Mouse (Mus musculus) macrophage (primary cell): ENCODE measurements around the gene Nr1h2. TPM values are rescaled to one million over a fixed set of nuclear protein-coding genes. Genes with fewer than 3 reads are reported as not detected.

Experiments
- H3K27ac ChIP-seq: fragments of 350-480 bp; formaldehyde crosslinking; 2 replicates; pipeline ENCODE4 v1.9.0; 2021
- H3K36me3 ChIP-seq: fragments of 350-480 bp; formaldehyde crosslinking; 2 replicates; pipeline ENCODE4 v1.9.0; 2021; ENCODE audit errors: inconsistent target
- H3K4me3 ChIP-seq: fragments of 350-480 bp; formaldehyde crosslinking; 2 replicates; pipeline ENCODE4 v1.9.0; 2021; ENCODE audit errors: inconsistent target
- H3K79me2 ChIP-seq: fragments of 350-480 bp; formaldehyde crosslinking; 2 replicates; pipeline ENCODE4 v1.9.0; 2021; ENCODE audit errors: inconsistent target
- WGBS: methylation state at CpG from one replicate; pipeline ENCODE4 v1.1.7; 2026; ENCODE audit warnings: inconsistent platforms; ENCODE audit not compliant: missing documents; 5-methylcytosine and 5-hydroxymethylcytosine counted together
- polyA plus RNA-seq: library from polyadenylated mRNA; stranded (reverse); fragments of 250-400 nt; gene quantifications from 3 replicates; pipeline ENCODE4 v1.2.4, GENCODE M21; 2018; ENCODE audit warnings: inconsistent platforms

The Nr1h2 gene
- polyA plus RNA-seq, 1 experiment from 2014 or later = 55.3 TPM

- no peak overlapping the region for H3K4me3 ChIP-seq
- WGBS = 73% methylated on average over 3 of the region's 3 CpGs
- H3K36me3 ChIP-seq = no peaks in the 10 kb centered on the region
- H3K27ac ChIP-seq = no peak overlapping the region
- no peaks in the 10 kb centered on the region for H3K79me2 ChIP-seq
Measured at GRCm38 (mm10) chr7:44520990-44521389, 32.8 kb downstream of the Nr1h2 start.

- Histone ChIP-seq H3K79me2 (no peaks in the 10 kb centered on the region), H3K27ac (no peak overlapping the region), H3K36me3 (no peaks in the 10 kb centered on the region), H3K4me3 (no peak overlapping the region)
- WGBS = 64% methylated on average over 9 of the region's 9 CpGs
Measured at GRCm38 (mm10) chr7:44519240-44519913, 34.4 kb downstream of the Nr1h2 start.

GRCm38 (mm10) chr7:44507491-44507890, 46.3 kb downstream of the Nr1h2 start:
- Histone ChIP-seq H3K4me3 (no peak overlapping the region), H3K79me2 (no peaks in the 10 kb centered on the region), H3K36me3 (no peaks in the 10 kb centered on the region), H3K27ac (no peak overlapping the region)

- no peaks in the 10 kb centered on the region for H3K36me3 ChIP-seq
- 26% methylated on average over 5 of the region's 5 CpGs for WGBS
- no peak overlapping the region for H3K4me3 ChIP-seq
- H3K79me2 ChIP-seq = no peaks in the 10 kb centered on the region
- no peak overlapping the region for H3K27ac ChIP-seq
Measured at GRCm38 (mm10) chr7:44501563-44502115, 52.1 kb downstream of the Nr1h2 start.

- WGBS = 64% methylated on average over 20 of the region's 20 CpGs
- H3K36me3 ChIP-seq = no peaks in the 10 kb centered on the region
- H3K4me3 ChIP-seq = no peak overlapping the region
- H3K27ac ChIP-seq = no peak overlapping the region
- H3K79me2 ChIP-seq = peaks cover 9% of the 10 kb centered on the region
Measured at GRCm38 (mm10) chr7:44500046-44500445, 53.7 kb downstream of the Nr1h2 start.

Other genes starting within 250 kb of the Nr1h2 start
- gene Clec11a, start 247.0 kb downstream of the Nr1h2 start, polyA plus RNA-seq = 0.06 to 0.12 TPM (median 0.09 TPM) in 3 replicates
- 0.02 TPM in 1 of 3 replicates, not detected in the others for gene Shank1, start 243.7 kb downstream of the Nr1h2 start, polyA plus RNA-seq
- 0.11 TPM in 1 of 3 replicates, not detected in the others for gene Syt3, start 169.8 kb downstream of the Nr1h2 start, polyA plus RNA-seq
- 0.16 TPM in 1 of 3 replicates, not detected in the others for gene 1700008O03Rik, start 168.1 kb downstream of the Nr1h2 start, polyA plus RNA-seq
- gene Lrrc4b, start 124.9 kb downstream of the Nr1h2 start, polyA plus RNA-seq = not detected in 3 replicates
- not detected in 3 replicates for gene Aspdh, start 88.6 kb downstream of the Nr1h2 start, polyA plus RNA-seq
- 12.5 to 32.1 TPM (median 31.4 TPM) in 3 replicates for gene Josd2, start 86.0 kb downstream of the Nr1h2 start, polyA plus RNA-seq
- gene Emc10, start 57.4 kb downstream of the Nr1h2 start, polyA plus RNA-seq = 35.5 to 51.7 TPM (median 46.2 TPM) in 3 replicates
- gene Fam71e1, start 57.4 kb downstream of the Nr1h2 start, polyA plus RNA-seq = 0.89 to 1.5 TPM (median 0.99 TPM) in 3 replicates
- not detected in 3 replicates for gene Mybpc2, start 29.3 kb downstream of the Nr1h2 start, polyA plus RNA-seq
- gene Spib, start 21.9 kb downstream of the Nr1h2 start, polyA plus RNA-seq = 0.27 to 1.1 TPM (median 0.30 TPM) in 3 replicates
- gene Pold1, start 5.1 kb downstream of the Nr1h2 start, polyA plus RNA-seq = 6.9 to 28.1 TPM (median 7.2 TPM) in 3 replicates
- gene Napsa, start 18.4 kb upstream of the Nr1h2 start, polyA plus RNA-seq = 14.8 to 26.9 TPM (median 21.1 TPM) in 3 replicates
- 0.05 to 0.66 TPM (median 0.11 TPM) in 3 replicates for gene Kcnc3, start 36.7 kb upstream of the Nr1h2 start, polyA plus RNA-seq
- gene Myh14, start 116.9 kb upstream of the Nr1h2 start, polyA plus RNA-seq = not detected in 3 replicates
- gene Izumo2, start 154.8 kb upstream of the Nr1h2 start, polyA plus RNA-seq = not detected in 3 replicates
- gene Vrk3, start 194.5 kb upstream of the Nr1h2 start, polyA plus RNA-seq = 25.2 to 68.8 TPM (median 45.1 TPM) in 3 replicates
- 0.23 to 0.60 TPM (median 0.30 TPM) in 3 replicates for gene Zfp473, start 197.1 kb upstream of the Nr1h2 start, polyA plus RNA-seq